Mouse (Mus musculus) stomach, embryonic 14.5 days (tissue): ENCODE results near the gene Nop58. TPM values are rescaled to one million over a fixed set of nuclear protein-coding genes. Genes with fewer than 3 reads are reported as not detected.
"Not testable (repeated sequence)": the region's sequence is repeated elsewhere in the genome, so short reads cannot be mapped to it uniquely, and the experiment has no call there.

Experiments
- ATAC-seq: fragments of 200-750 bp; cut with Nextera tagmentation; 2 replicates; pipeline ENCODE4 v1.8.0; 2017; ENCODE audit warnings: low read depth, moderate TSS enrichment; ENCODE audit not compliant: insufficient number of reproducible peaks, insufficient read depth, low FRiP score
- H3K27ac ChIP-seq: fragments of 300-500 bp; sonication (generic); 2 replicates; pipeline ENCODE4 v1.5.1; 2014; ENCODE audit warnings: mild to moderate bottlenecking, low read length, moderate library complexity, mixed read lengths
- H3K27me3 ChIP-seq: fragments of 300-500 bp; sonication (generic); 2 replicates; pipeline ENCODE4 v1.6.1; 2014; ENCODE audit warnings: low read length, control low read depth, mixed read lengths; ENCODE audit not compliant: control insufficient read depth, insufficient read depth
- H3K36me3 ChIP-seq: fragments of 300-500 bp; sonication (generic); 2 replicates; pipeline ENCODE4 v1.6.1; 2014; ENCODE audit warnings: mild to moderate bottlenecking, control low read depth, low read length, moderate library complexity, mixed read lengths; ENCODE audit not compliant: control insufficient read depth, insufficient read depth
- H3K4me1 ChIP-seq: fragments of 300-500 bp; sonication (generic); 2 replicates; pipeline ENCODE4 v1.6.1; 2014; ENCODE audit warnings: low read length, control low read depth, mixed read lengths; ENCODE audit not compliant: control insufficient read depth, insufficient read depth
- H3K4me2 ChIP-seq: fragments of 300-500 bp; sonication (generic); replicated peaks from 2 replicates; pipeline ENCODE4 v1.6.1; 2014; ENCODE audit warnings: low read depth, low read length, control low read depth
- H3K4me3 ChIP-seq: fragments of 300-500 bp; sonication (generic); 2 replicates; pipeline ENCODE4 v1.5.1; 2014; ENCODE audit warnings: low read depth, low read length, control low read depth
- H3K9ac ChIP-seq: fragments of 300-500 bp; sonication (generic); replicated peaks from 2 replicates; pipeline ENCODE4 v1.6.1; 2014; ENCODE audit warnings: low read depth, mild to moderate bottlenecking, control low read depth, low read length, moderate library complexity, mixed read lengths
- H3K9me3 ChIP-seq: fragments of 300-500 bp; sonication (generic); 2 replicates; pipeline ENCODE4 v1.6.1; 2016; ENCODE audit warnings: low read depth, low read length, control low read depth; ENCODE audit not compliant: control insufficient read depth
- WGBS: fragments of 180-500 bp; shearing (Covaris S2); extraction: QIAGEN DNeasy Blood & Tissue Kit; methylation state at CpG from one replicate; pipeline ENCODE4 v1.1.7; 2014; 5-methylcytosine and 5-hydroxymethylcytosine counted together
- polyA plus RNA-seq: library from polyadenylated mRNA; unstranded; fragments of >200 nt; fragmentation: Nextera tagmentation; extraction: Ambion mirVana; gene quantifications from 2 replicates; pipeline ENCODE4 v1.2.1, GENCODE M21; 2014

The Nop58 gene
- polyA plus RNA-seq, 1 experiment from 2014 or later = 219 TPM

GRCm38 (mm10) chr1:59734076-59734475 is 49.3 kb downstream of the Nop58 start:
- ATAC-seq = no peak

GRCm38 (mm10) chr1:59738768-59739414 is 54.1 kb downstream of the Nop58 start:
- no peak overlapping the region for H3K9ac ChIP-seq
- H3K4me2 ChIP-seq = no peak overlapping the region
- H3K27ac ChIP-seq = no peak overlapping the region
- H3K36me3 ChIP-seq = no peaks in the 10 kb centered on the region
- no peak overlapping the region for H3K4me3 ChIP-seq
- H3K27me3 ChIP-seq = no peaks in the 10 kb centered on the region
- no peaks in the 10 kb centered on the region for H3K9me3 ChIP-seq
- WGBS = 56% methylated on average over 6 of the region's 6 CpGs
- ATAC-seq = no peak
- H3K4me1 ChIP-seq = no peaks in the 10 kb centered on the region

More at GRCm38 (mm10) chr1:59734076-59734475, 49.3 kb downstream of the Nop58 start:
- Histone ChIP-seq H3K9ac (no peak overlapping the region), H3K4me2 (no peak overlapping the region), H3K4me1 (no peaks in the 10 kb centered on the region), H3K9me3 (no peaks in the 10 kb centered on the region), H3K27ac (no peak overlapping the region), H3K4me3 (no peak overlapping the region), H3K36me3 (no peaks in the 10 kb centered on the region), H3K27me3 (no peaks in the 10 kb centered on the region)
- 51% methylated on average over 6 of the region's 6 CpGs for WGBS

GRCm38 (mm10) chr1:59739577-59740354 is 55.0 kb downstream of the Nop58 start:
- Histone ChIP-seq H3K4me1 (no peaks in the 10 kb centered on the region), H3K27ac (no peak overlapping the region), H3K27me3 (no peaks in the 10 kb centered on the region), H3K9me3 (no peaks in the 10 kb centered on the region), H3K4me3 (no peak overlapping the region), H3K4me2 (no peak overlapping the region), H3K36me3 (no peaks in the 10 kb centered on the region), H3K9ac (no peak overlapping the region)
- ATAC-seq = no peak
- 61% methylated on average over 17 of the region's 17 CpGs for WGBS

GRCm38 (mm10) chr1:59749047-59749446 is 64.3 kb downstream of the Nop58 start:
- Histone ChIP-seq H3K4me3 (no peak overlapping the region), H3K4me1 (no peaks in the 10 kb centered on the region), H3K9ac (no peak overlapping the region), H3K4me2 (no peak overlapping the region), H3K9me3 (no peaks in the 10 kb centered on the region), H3K27ac (no peak overlapping the region), H3K36me3 (no peaks in the 10 kb centered on the region), H3K27me3 (no peaks in the 10 kb centered on the region)
- ATAC-seq = no peak
- WGBS = 49% methylated on average over 2 of the region's 2 CpGs

- H3K4me1 ChIP-seq, H3K9ac ChIP-seq, H3K4me2 ChIP-seq, H3K36me3 ChIP-seq, ATAC-seq, H3K4me3 ChIP-seq, H3K9me3 ChIP-seq, H3K27ac ChIP-seq, H3K27me3 ChIP-seq: not testable (repeated sequence)
- 63% methylated on average over 5 of the region's 5 CpGs for WGBS
These were observed 65.0 kb downstream of the Nop58 start for GRCm38 (mm10) chr1:59749724-59750123.

- no peak overlapping the region for H3K4me3 ChIP-seq
- no peaks in the 10 kb centered on the region for H3K4me1 ChIP-seq
- ATAC-seq = no peak
- H3K9me3 ChIP-seq = no peaks in the 10 kb centered on the region
- no peaks in the 10 kb centered on the region for H3K27me3 ChIP-seq
- H3K9ac ChIP-seq = no peak overlapping the region
- no peak overlapping the region for H3K4me2 ChIP-seq
- H3K36me3 ChIP-seq = no peaks in the 10 kb centered on the region
- 70% methylated on average over 1 of the region's 1 CpGs for WGBS
- H3K27ac ChIP-seq = no peak overlapping the region
These were observed 70.5 kb downstream of the Nop58 start for GRCm38 (mm10) chr1:59755298-59755697.

- Histone ChIP-seq H3K4me2 (no peak overlapping the region), H3K9ac (no peak overlapping the region), H3K27ac (no peak overlapping the region), H3K36me3 (no peaks in the 10 kb centered on the region), H3K4me3 (no peak overlapping the region), H3K27me3 (no peaks in the 10 kb centered on the region), H3K4me1 (no peaks in the 10 kb centered on the region), H3K9me3 (no peaks in the 10 kb centered on the region)
- WGBS = 86% methylated on average over 1 of the region's 1 CpGs
- no peak for ATAC-seq
These were observed 73.6 kb downstream of the Nop58 start for GRCm38 (mm10) chr1:59758325-59758724.

GRCm38 (mm10) chr1:59762208-59762607 is 77.4 kb downstream of the Nop58 start:
- H3K9me3 ChIP-seq = no peaks in the 10 kb centered on the region
- peaks cover 10% of the 10 kb centered on the region; the same call in 1 of the 2 replicates for H3K4me1 ChIP-seq
- peak overlapping the region; percentile 98 for H3K27ac ChIP-seq
- H3K9ac ChIP-seq = peak overlapping the region; percentile 92
- H3K27me3 ChIP-seq = no peaks in the 10 kb centered on the region
- WGBS = 3% methylated on average over 10 of the region's 10 CpGs
- no peaks in the 10 kb centered on the region for H3K36me3 ChIP-seq
- H3K4me3 ChIP-seq = peak overlapping the region; percentile 67
- H3K4me2 ChIP-seq = peak overlapping the region; percentile 79
- no peak for ATAC-seq
